Mouse (Mus musculus) retina, postnatal 1 day (tissue): ENCODE results near the gene Prps1l1.

Experiments
- DNase-seq: peaks from one replicate; pipeline ENCODE4 v3.0.0-alpha.2; 2012

Gene Prps1l1

GRCm38 (mm10) chr12:35027533-35027932 lies 43.0 kb downstream of the Prps1l1 start:
- DNase-seq: no peak
